Mouse (Mus musculus) liver, postnatal 0 days (tissue): Measurements from ENCODE around the gene Mcm3ap. TPM values are rescaled to one million over a fixed set of nuclear protein-coding genes. Genes with fewer than 3 reads are reported as not detected.

Experiments
- ATAC-seq: fragments of 200-750 bp; cut with Nextera tagmentation; 2 replicates; pipeline ENCODE4 v1.8.0; 2017; ENCODE audit warnings: mild to moderate bottlenecking, moderate library complexity
- DNase-seq: peaks from one replicate; pipeline ENCODE4 v3.0.0-alpha.2; 2016
- H3K27ac ChIP-seq: fragments of 300-500 bp; sonication (generic); 2 replicates; pipeline ENCODE4 v1.5.1; 2014; ENCODE audit warnings: antibody characterized with exemption, moderate library complexity, mild to moderate bottlenecking, low read depth
- H3K27me3 ChIP-seq: fragments of 300-500 bp; sonication (generic); 2 replicates; pipeline ENCODE4 v1.6.1; 2014; ENCODE audit warnings: low read length, control low read depth, mixed read lengths; ENCODE audit not compliant: insufficient read depth
- H3K36me3 ChIP-seq: fragments of 300-500 bp; sonication (generic); replicated peaks from 2 replicates; pipeline ENCODE4 v1.6.1; 2014; ENCODE audit warnings: mild to moderate bottlenecking, control low read depth, low read length, moderate library complexity, mixed read lengths; ENCODE audit not compliant: insufficient read depth
- H3K4me1 ChIP-seq: fragments of 300-500 bp; sonication (generic); 2 replicates; pipeline ENCODE4 v1.6.1; 2014; ENCODE audit warnings: antibody characterized with exemption, mild to moderate bottlenecking, control low read depth; ENCODE audit not compliant: insufficient read depth
- H3K4me2 ChIP-seq: fragments of 300-500 bp; sonication (generic); 2 replicates; pipeline ENCODE4 v1.6.1; 2014; ENCODE audit warnings: low read depth, mild to moderate bottlenecking, low read length, moderate library complexity, mixed read lengths
- H3K4me3 ChIP-seq: fragments of 300-500 bp; sonication (generic); 2 replicates; pipeline ENCODE4 v1.5.1; 2014; ENCODE audit warnings: low read depth, low read length
- H3K9ac ChIP-seq: fragments of 300-500 bp; sonication (generic); replicated peaks from 2 replicates; pipeline ENCODE4 v1.6.1; 2014; ENCODE audit warnings: mild to moderate bottlenecking, moderate library complexity
- H3K9me3 ChIP-seq: fragments of 300-500 bp; sonication (generic); 2 replicates; pipeline ENCODE4 v1.6.1; 2016; ENCODE audit warnings: mild to moderate bottlenecking, control low read depth, low read length, mixed read lengths
- CTCF ChIP-seq: sonication (generic); IDR thresholded peaks from 2 replicates; pipeline ENCODE4 v1.5.1; 2016; ENCODE audit warnings: antibody characterized with exemption, low read depth
- EP300 ChIP-seq: IDR thresholded peaks from 2 replicates; pipeline ENCODE4 v1.6.1; 2016; ENCODE audit warnings: antibody characterized with exemption, low read depth, mild to moderate bottlenecking
- WGBS: fragments of 180-500 bp; shearing (Covaris S2); extraction: QIAGEN DNeasy Blood & Tissue Kit; methylation state at CpG from one replicate; pipeline ENCODE4 v1.1.7; 2014; ENCODE audit not compliant: insufficient replicate concordance; 5-methylcytosine and 5-hydroxymethylcytosine counted together
- polyA plus RNA-seq: library from polyadenylated mRNA; unstranded; fragments of >200 nt; fragmentation: Nextera tagmentation; extraction: Ambion mirVana; gene quantifications from 2 replicates; pipeline ENCODE4 v1.2.1, GENCODE M21; 2015

The Mcm3ap gene
- 14.9 and 18.2 TPM in 2 replicates for polyA plus RNA-seq

DNA sequence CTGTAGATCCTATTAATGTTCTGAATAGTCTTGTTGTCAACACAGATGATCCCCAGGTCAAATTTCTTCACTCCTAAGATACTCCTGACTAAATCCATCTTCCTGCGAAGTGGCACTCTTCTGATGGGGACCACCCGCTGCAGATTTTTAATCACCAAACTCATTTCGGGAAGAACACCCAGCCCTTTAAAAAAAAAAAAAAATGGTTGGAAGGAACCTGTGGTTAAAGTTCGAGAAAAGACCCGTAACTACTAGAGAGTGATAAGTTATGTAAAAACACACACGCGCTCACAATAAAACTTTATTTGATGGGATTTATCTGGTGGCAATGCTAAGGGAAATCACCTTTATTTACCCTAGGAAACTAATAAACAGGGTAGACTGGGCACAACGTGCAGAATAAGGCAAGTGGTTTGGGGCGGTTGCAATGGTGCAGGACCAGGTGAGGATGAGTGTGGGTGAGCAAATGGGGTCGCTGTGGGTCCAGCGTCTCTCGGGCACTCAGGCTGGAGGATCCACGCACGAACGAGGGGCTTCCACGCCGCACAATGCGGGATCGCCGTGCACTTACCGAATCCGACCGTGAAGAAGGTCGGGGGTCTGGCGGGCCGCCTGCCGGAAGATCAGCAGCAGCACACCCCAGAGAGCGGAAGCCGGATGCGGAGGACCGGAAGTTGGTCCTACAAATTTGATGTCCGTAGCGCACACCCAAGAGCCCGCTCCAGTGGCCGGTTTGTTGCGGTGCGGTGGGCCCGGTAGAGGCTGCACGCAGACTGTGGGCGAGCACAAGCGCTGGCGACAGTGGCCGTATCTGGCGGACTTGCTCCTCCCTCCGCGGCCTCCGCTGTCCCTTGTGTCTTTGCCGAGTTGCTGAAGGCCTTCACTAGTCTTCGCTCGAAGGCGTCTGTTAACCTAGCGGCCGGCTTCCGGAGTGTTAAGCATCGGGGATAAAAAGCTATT lies at the start of gene Mcm3ap, which contains the start of gene Ybey:
Gene Mcm3ap (plus strand): TSS at position 725 of the 960 bp plus-strand sequence.
Gene Ybey (minus strand): TSS at position 912 of the 960 bp plus-strand sequence.
- Histone ChIP-seq H3K36me3 (peaks cover 28% of the 10 kb centered on the region), H3K9ac (peak within 1 kb of the TSS; percentile 83), H3K9me3 (no peaks in the 10 kb centered on the region), H3K4me3 (peak within 1 kb of the TSS; percentile 79), H3K27me3 (no peaks in the 10 kb centered on the region), H3K4me1 (0 out of 2 replicates have a peak, but pooled peaks cover 3% of the 10 kb centered on the region), H3K27ac (peak within 1 kb of the TSS; percentile 78), H3K4me2 (peak within 1 kb of the TSS; percentile 73)
- peak; percentile 92 for DNase-seq
- 1% methylated on average over 55 of the region's 55 CpGs for WGBS
- TF ChIP-seq EP300 (no peak), CTCF (peak; percentile 61)
- ATAC-seq = peak; percentile 98

DNA sequence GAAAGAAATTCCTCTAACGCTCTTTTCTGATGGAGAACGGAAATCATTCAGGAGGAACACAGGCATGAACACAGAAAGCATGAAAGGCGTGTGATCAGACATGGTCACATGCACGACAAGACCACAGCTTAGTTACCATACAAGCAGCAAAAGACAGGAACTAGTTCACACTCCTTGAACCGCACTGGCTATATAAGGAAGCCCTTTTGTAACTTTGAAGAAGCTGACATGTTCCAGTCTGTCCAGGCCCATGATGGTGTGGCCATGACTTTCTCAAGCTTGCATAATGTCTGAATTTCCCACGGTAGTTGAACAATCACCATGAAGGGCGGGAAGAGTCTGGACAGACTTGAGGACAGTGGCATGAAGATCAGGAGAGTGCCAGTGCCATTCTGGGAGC lies 43.1 kb upstream of the Mcm3ap start:
- TF ChIP-seq CTCF = no peak
- TF ChIP-seq EP300 = no peak
- DNase-seq (no peak), ATAC-seq (0 out of 2 replicates have a peak, but pooled peaks have one; percentile 25)
- Histone ChIP-seq H3K9ac (no peak overlapping the region), H3K27me3 (no peaks in the 10 kb centered on the region), H3K27ac (no peak overlapping the region), H3K4me1 (no peaks in the 10 kb centered on the region), H3K9me3 (no peaks in the 10 kb centered on the region), H3K4me2 (no peak overlapping the region), H3K36me3 (peaks cover 77% of the 10 kb centered on the region), H3K4me3 (no peak overlapping the region)
- 78% methylated on average over 7 of the region's 7 CpGs for WGBS

DNA sequence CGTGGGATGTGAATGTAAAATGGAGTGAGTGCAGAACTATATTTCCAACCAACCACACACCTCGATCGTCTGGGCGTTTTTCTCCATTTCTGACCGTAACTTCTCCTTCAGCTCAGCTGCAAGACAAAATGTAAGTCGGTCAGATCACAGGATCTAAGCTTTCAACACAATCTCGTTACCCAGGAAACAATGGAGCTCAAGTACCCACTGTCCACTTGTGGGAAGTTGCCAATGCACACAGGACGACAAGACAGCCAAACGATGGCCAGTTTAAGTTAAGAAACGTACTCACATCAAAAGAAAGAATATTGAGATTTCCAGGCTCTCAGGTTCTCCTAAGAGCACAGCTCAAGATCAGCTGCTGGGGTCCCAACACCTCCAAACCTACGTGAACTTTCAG lies 34.8 kb upstream of the Mcm3ap start:
- peaks cover 82% of the 10 kb centered on the region for H3K36me3 ChIP-seq
- no peak for DNase-seq
- WGBS = 90% methylated on average over 11 of the region's 11 CpGs
- no peaks in the 10 kb centered on the region for H3K4me1 ChIP-seq
- no peaks in the 10 kb centered on the region for H3K9me3 ChIP-seq
- no peak overlapping the region for H3K9ac ChIP-seq
- TF ChIP-seq CTCF (no peak), EP300 (no peak)
- H3K27ac ChIP-seq = no peak overlapping the region
- H3K27me3 ChIP-seq = no peaks in the 10 kb centered on the region
- H3K4me2 ChIP-seq = no peak overlapping the region
- ATAC-seq = no peak
- no peak overlapping the region for H3K4me3 ChIP-seq

DNA sequence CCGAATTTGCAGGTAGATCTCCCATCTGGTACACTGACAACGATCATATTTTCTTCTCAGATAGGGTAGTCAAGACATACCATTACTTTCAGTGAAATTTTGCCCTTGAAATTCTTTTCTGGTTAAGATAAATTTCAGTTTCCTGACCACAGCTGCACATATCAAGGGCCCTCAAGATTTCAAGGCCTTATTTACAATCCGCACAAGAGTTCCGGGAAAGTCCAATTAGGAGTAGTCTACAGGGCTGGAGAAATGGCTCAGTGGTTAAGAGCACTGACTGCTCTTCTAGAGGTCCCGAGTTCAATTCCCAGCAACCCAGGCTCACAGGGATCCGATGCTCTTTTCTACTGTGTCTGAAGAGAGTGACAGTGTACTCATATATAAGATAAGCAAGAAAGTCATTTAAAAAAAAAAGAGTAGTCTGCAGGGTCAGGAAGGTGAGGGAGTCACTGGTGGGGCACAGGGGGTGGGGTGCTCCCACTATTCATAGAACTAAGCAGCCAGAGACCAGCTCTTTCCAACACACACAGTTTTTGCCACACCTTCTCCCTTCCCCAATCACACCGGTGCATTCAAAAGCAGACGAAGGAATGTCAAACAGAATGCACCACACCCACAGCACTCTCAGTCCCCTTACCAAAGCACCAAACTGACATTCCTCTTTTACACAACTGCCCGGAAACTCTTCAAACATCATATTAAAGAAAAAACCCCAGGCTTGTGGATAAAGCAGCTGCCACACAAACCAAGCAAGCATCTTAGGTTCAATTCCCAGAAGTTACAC lies 29.4 kb upstream of the Mcm3ap start:
- ATAC-seq = no peak
- no peak overlapping the region for H3K4me2 ChIP-seq
- H3K9ac ChIP-seq = no peak overlapping the region
- H3K27ac ChIP-seq = no peak overlapping the region
- H3K4me3 ChIP-seq = no peak overlapping the region
- peaks cover 48% of the 10 kb centered on the region for H3K36me3 ChIP-seq
- DNase-seq = no peak
- peaks cover 16% of the 10 kb centered on the region for H3K4me1 ChIP-seq
- H3K9me3 ChIP-seq = no peaks in the 10 kb centered on the region
- no peaks in the 10 kb centered on the region for H3K27me3 ChIP-seq
- 84% methylated on average over 9 of the region's 9 CpGs for WGBS
- TF ChIP-seq EP300 = no peak
- TF ChIP-seq CTCF = no peak

DNA sequence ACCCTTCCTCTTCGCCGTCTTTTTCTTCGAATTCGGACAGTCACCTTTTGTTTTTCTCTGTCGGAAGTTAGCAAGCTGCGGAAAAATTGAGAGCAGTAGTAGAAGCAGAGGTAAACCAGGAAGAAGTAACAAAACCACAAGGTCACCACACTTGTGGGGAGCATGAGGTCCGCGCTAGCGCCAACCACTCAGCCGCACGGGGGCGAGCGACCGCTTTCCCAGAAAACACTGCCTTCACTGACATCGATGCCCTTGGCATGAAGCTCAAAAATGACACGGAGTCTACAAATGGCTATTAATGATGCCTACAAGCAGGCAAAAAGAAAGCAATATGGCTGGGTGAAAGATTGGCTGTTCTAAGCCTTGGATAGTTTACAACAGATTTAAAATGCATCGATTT lies 28.4 kb upstream of the Mcm3ap start, which contains the start of gene AC141477.1:
Gene AC141477.1 (minus strand): TSS at position 164 of the 400 bp plus-strand sequence.
- no peak for DNase-seq
- peak within 1 kb of the TSS; percentile 84 for H3K4me2 ChIP-seq

More for the DNA sequence above, 28.4 kb upstream of the Mcm3ap start, which contains the start of gene AC141477.1:
- 90% methylated on average over 17 of the region's 17 CpGs for WGBS
- Histone ChIP-seq H3K27me3 (no peaks in the 10 kb centered on the region), H3K9ac (no peak within 1 kb of the TSS), H3K9me3 (no peaks in the 10 kb centered on the region), H3K4me1 (peaks cover 16% of the 10 kb centered on the region), H3K36me3 (peaks cover 41% of the 10 kb centered on the region), H3K27ac (no peak within 1 kb of the TSS), H3K4me3 (no peak within 1 kb of the TSS)
- ATAC-seq = no peak
- TF ChIP-seq CTCF = no peak
- TF ChIP-seq EP300 = no peak
